Mouse (Mus musculus) C3H10T1/2 (cell line): ENCODE results near the gene Gm42878. TPM values are rescaled to one million over a fixed set of nuclear protein-coding genes. Genes with fewer than 3 reads are reported as not detected.

ENCODE experiments used
- polyA plus RNA-seq, 2 experiments: library from polyadenylated mRNA; unstranded; fragments of >200 nt; fragmentation: generic; extraction: Trizol; gene quantifications; one replicate each; pipeline ENCODE4 v1.2.1; 2012; ENCODE audit warnings: missing spikeins in 2 of 2

Gm42878 gene
- polyA plus RNA-seq, result under 1 TPM; 0.02 to 0.05 TPM

DNA sequence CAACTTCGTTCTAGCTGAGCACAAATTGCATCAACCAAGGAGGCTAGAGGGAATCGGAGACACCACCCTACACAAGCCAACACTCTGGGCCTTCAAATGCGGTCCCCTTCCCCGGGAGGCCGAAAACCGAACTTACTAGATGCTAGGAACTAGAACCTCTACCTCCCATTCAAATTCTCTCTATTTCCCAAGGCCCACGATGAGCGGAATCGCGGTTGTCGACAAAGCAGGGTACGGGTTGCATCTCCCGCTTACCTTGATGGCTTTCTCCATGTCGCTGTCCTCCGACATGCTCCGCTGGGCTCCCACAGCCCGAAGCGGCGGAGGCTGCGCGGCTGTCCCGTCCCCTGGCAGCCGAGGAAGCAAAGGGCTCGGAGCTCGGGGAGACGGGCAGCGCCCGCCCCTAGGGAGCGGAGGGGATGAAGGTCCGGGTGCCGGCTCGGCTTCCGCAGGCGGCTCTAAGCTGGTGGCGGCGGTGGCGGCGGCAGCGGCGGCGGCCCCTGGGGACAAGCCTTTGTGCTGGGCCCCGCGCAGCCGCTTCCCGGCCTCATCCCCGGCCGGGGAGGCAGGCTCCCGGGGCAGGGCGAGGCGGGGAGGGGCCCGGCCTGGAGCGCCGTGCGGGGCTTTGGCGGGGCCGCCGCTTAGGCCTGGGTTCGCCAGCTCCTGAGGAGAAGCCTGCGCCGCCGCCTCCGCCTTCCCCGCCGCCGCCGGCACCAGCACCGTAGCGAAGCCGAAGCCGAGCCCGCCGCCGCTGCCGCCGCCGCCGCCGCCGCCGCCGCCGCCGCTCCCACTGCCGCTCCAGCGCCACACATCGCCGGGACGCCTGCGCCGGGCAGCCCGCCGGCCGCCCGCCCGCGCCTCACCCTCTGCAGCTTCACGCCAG lies at the start of gene Gm42878, which contains the start of gene Adam1a:
Gene Gm42878 (minus strand): TSS at position 573 of the 883 bp plus-strand sequence.
Gene Adam1a (minus strand): TSS at position 573 of the 883 bp plus-strand sequence.

DNA sequence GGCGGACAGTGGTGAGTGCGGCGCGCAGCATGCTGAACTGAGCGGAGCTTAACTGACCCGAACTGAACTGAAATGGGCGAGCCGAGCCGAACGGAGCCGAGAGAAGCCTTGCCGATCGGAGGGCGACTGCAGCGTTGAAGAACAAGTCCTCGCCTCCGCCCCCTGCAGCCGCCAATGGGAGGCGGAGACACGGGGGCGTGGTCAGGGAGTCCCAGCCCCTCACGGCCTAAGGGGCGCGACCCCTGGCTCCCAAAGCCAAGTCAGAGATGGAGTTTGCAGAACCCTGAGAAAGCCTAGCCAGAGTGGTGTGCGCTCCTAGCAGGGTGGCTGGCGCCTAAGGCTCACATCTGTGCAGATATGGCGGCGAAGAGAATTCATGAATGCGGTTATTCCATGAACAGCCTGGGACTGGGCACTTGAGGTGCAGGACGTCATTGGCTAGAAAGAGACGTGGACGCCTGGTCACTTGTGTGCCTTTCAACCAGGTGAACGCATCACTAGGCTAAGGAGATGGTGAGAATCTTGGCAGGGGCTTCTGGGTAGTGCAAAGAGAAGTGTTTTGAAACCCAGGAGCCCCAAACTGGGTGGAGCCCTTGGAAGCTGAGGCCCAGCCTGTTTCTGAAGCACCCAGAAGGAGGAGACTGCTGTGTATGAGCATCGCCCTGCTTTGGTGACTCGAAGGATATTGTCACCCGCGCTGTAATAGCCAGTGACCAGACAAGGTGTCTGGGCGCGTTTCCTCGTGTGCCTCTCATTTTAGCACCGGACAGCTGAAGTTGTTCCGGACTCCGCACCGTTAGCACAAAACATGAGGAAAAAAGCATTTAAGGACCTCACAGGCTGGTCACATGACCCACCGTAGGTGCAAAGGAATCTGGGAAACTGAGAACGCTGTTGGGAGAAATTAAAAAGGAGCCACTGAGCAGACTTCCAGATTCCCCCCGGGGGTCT lies 48.4 kb upstream of the Gm42878 start, which contains the start of gene Aldh2:
Gene Aldh2 (minus strand): TSS at position 374 of the 951 bp plus-strand sequence.

DNA sequence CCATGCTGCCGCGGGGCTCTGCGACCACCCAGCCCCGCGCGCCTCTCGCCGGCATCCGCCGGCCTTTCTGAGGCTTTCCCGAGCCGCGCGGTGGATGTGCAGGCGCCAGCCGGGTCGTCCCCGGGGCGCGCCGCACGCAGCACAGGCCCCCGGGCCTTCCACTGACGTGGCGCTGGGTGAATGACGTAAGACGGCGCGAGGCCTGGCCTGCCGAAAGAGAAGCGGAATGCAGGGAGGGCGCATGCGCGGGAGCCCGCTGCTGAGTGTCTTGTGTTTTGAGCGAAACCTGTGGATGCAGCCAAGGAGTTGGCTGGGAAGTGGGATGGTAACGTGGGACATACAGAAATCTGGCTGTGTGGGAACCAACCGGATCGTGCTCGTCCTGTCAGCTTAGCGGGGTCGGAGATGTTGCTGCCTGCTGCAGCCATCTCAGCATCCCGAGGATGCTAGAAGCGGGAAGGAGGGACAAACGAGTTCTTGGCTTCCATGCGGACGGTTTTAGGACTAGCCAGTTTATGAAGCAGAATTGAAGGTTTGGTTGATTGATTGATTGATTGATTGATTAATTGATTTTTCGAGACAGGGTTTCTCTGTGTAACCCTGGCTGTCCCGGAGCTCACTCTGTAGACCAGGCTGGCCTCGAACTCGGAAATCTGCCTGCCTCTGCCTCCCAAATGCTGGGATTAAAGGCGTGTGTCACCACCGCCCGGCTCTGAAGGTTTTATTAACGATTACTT lies 679 bp upstream of the Gm42878 start, which contains the start of gene Mapkapk5:
Gene Mapkapk5 (minus strand): TSS at position 113 of the 737 bp plus-strand sequence.

DNA sequence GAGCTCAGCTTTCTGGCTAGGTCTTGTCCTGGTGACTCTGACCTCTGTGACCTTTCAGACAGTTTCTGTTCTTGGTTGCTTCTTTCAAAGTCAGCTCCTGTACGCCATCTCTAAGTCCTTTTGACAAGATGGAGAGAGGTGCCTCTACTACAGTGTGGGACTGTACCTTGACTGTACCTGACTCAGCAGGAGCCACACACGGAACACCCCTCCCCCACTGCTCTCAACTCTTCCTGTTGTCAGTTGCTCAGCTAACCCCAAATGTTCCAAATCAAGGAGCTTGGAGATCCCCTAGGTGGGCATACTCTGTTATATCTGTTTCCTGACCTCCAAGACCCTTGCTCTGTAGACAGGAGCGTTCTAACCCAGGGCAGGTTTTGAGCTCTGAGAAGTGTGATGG lies 42.1 kb downstream of the Gm42878 start, which contains the start of gene Adam1b:
Gene Adam1b (minus strand): TSS at position 205 of the 400 bp plus-strand sequence.

Other genes with a start within 250 kb of the Gm42878 start
- gene Trafd1, start 159.8 kb downstream of the Gm42878 start, polyA plus RNA-seq, result 10 to 100 TPM; 14.4 to 89.1 TPM
- 1 to 10 TPM; 1.5 to 3.5 TPM for gene Naa25, start 147.5 kb downstream of the Gm42878 start, polyA plus RNA-seq
- gene Tmem116, start 93.6 kb downstream of the Gm42878 start, polyA plus RNA-seq, result 1 to 10 TPM in 1 of 2 experiments, under 1 TPM in 1; 0.13 to 1.3 TPM
- 100 to 1,000 TPM; 104 to 121 TPM for gene Erp29, start 93.0 kb downstream of the Gm42878 start, polyA plus RNA-seq
- not detected for gene Adam1b, start 42.0 kb downstream of the Gm42878 start, polyA plus RNA-seq
- 1 to 10 TPM in 1 of 2 experiments, under 1 TPM in 1; 0.01 to 2.1 TPM for gene Adam1a, start within 50 bp of the Gm42878 start, polyA plus RNA-seq
- gene Mapkapk5, start 423 bp upstream of the Gm42878 start, polyA plus RNA-seq, result 10 to 100 TPM; 24.6 to 47.2 TPM
- 100 to 1,000 TPM; 128 to 457 TPM for gene Aldh2, start 48.3 kb upstream of the Gm42878 start, polyA plus RNA-seq
- 1 to 10 TPM in 1 of 2 experiments, under 1 TPM in 1; 0.57 to 4.9 TPM for gene Acad12, start 73.5 kb upstream of the Gm42878 start, polyA plus RNA-seq
- gene Acad10, start 115.0 kb upstream of the Gm42878 start, polyA plus RNA-seq, result 1 to 10 TPM in 1 of 2 experiments, under 1 TPM in 1; 0.94 to 6.5 TPM
- gene Brap, start 115.1 kb upstream of the Gm42878 start, polyA plus RNA-seq, result 10 to 100 TPM; 15.2 to 23.1 TPM
- 10 to 100 TPM; 29.2 to 57.4 TPM for gene Atxn2, start 165.9 kb upstream of the Gm42878 start, polyA plus RNA-seq